Mouse (Mus musculus): ENCODE results near the gene Kpnb1.

Kpnb1 gene

GRCm38 (mm10) chr11:97185704-97186614, 1.7 kb downstream of the Kpnb1 start:
- DNase-seq (ENCODE audit: low spot score), result no peak

GRCm38 (mm10) chr11:97184875-97185274, 2.8 kb downstream of the Kpnb1 start:
- DNase-seq (ENCODE audit: low spot score), result peak; percentile 49

- peak; percentile 44 for DNase-seq (ENCODE audit: low spot score)
Measured at GRCm38 (mm10) chr11:97182446-97182845, 5.2 kb downstream of the Kpnb1 start.

GRCm38 (mm10) chr11:97181061-97181460, 6.6 kb downstream of the Kpnb1 start:
- DNase-seq (ENCODE audit: low spot score), result no peak

- DNase-seq (ENCODE audit: low spot score), result no peak
Measured at GRCm38 (mm10) chr11:97178198-97178597, 9.5 kb downstream of the Kpnb1 start.

GRCm38 (mm10) chr11:97176851-97177250, 10.8 kb downstream of the Kpnb1 start:
- peak; percentile 64 for DNase-seq (ENCODE audit: low spot score)

GRCm38 (mm10) chr11:97175499-97175898, 12.2 kb downstream of the Kpnb1 start:
- no peak for DNase-seq (ENCODE audit: low spot score)

- DNase-seq (ENCODE audit: low spot score), result no peak
Measured at GRCm38 (mm10) chr11:97160341-97160740, 27.3 kb downstream of the Kpnb1 start.

GRCm38 (mm10) chr11:97156999-97157398, 30.7 kb downstream of the Kpnb1 start:
- DNase-seq (ENCODE audit: low spot score), result no peak

GRCm38 (mm10) chr11:97152662-97153287, 34.9 kb downstream of the Kpnb1 start:
- DNase-seq (ENCODE audit: low spot score), result no peak

GRCm38 (mm10) chr11:97152023-97152426, 35.7 kb downstream of the Kpnb1 start:
- peak; percentile 78 for DNase-seq (ENCODE audit: low spot score)

- DNase-seq (ENCODE audit: low spot score), result no peak
Measured at GRCm38 (mm10) chr11:97151343-97151801, 36.3 kb downstream of the Kpnb1 start, which contains the start of gene Tbkbp1. Gene Tbkbp1 (minus strand): TSS chr11:97151495.

- no peak for DNase-seq (ENCODE audit: low spot score)
Measured at GRCm38 (mm10) chr11:97150411-97151330, 37.0 kb downstream of the Kpnb1 start.

GRCm38 (mm10) chr11:97149995-97150410, 37.7 kb downstream of the Kpnb1 start:
- DNase-seq (ENCODE audit: low spot score), result no peak

GRCm38 (mm10) chr11:97149026-97149425, 38.7 kb downstream of the Kpnb1 start:
- no peak for DNase-seq (ENCODE audit: low spot score)

- no peak for DNase-seq (ENCODE audit: low spot score)
Measured at GRCm38 (mm10) chr11:97148591-97148990, 39.1 kb downstream of the Kpnb1 start.

- no peak for DNase-seq (ENCODE audit: low spot score)
Measured at GRCm38 (mm10) chr11:97147333-97147732, 40.3 kb downstream of the Kpnb1 start.

- peak; percentile 47 for DNase-seq (ENCODE audit: low spot score)
Measured at GRCm38 (mm10) chr11:97146724-97147123, 41.0 kb downstream of the Kpnb1 start.

GRCm38 (mm10) chr11:97145951-97146350, 41.7 kb downstream of the Kpnb1 start:
- no peak for DNase-seq (ENCODE audit: low spot score)

- DNase-seq (ENCODE audit: low spot score), result no peak
Measured at GRCm38 (mm10) chr11:97145320-97145719, 42.4 kb downstream of the Kpnb1 start.

- DNase-seq (ENCODE audit: low spot score), result no peak
Measured at GRCm38 (mm10) chr11:97143196-97143900, 44.3 kb downstream of the Kpnb1 start.

Measured in adipocyte (in vitro differentiated cells).